Mouse (Mus musculus): ENCODE data around the gene Wap. TPM values are rescaled to one million over a fixed set of nuclear protein-coding genes. Genes with fewer than 3 reads are reported as not detected.
"Not testable (repeated sequence)": the region's sequence is repeated elsewhere in the genome, so short reads cannot be mapped to it uniquely, and the experiment has no call there.

Gene Wap
- total and polyA plus RNA-seq, 2 experiments from 2014 or later = not detected

GRCm38 (mm10) chr11:6661206-6661605, 22.8 kb upstream of the Wap start:
- DNase-seq (ENCODE audit: low spot score) (no peak), ATAC-seq (ENCODE audit: low FRiP score) (no peak)
- H3K27me3 ChIP-seq (ENCODE audit: insufficient read depth, low read length) = no peaks in the 10 kb centered on the region
- H3K36me3 ChIP-seq (ENCODE audit: insufficient read depth, low read length) = no peaks in the 10 kb centered on the region
- 0 out of 2 replicates have a peak, but pooled peaks cover 2% of the 10 kb centered on the region for H3K4me1 ChIP-seq (ENCODE audit: insufficient read depth, low read length)
- no peak for TF ChIP-seq CTCF (IDR thresholded peaks at IDR 0.05)
- no peak overlapping the region for H3K9ac ChIP-seq (replicated peaks; ENCODE audit: low read length, poor library complexity, severe bottlenecking)
- no peak overlapping the region for H3K4me3 ChIP-seq (ENCODE audit: low read depth, low read length)
- no peaks in the 10 kb centered on the region for H3K9me3 ChIP-seq (ENCODE audit: low read length)
- 67% methylated on average over 14 of the region's 14 CpGs for WGBS
- no peak overlapping the region for H3K4me2 ChIP-seq (ENCODE audit: low read depth, low read length, poor library complexity, severe bottlenecking)
- H3K27ac ChIP-seq (ENCODE audit: low read depth, low read length) = no peak overlapping the region

- H3K4me3 ChIP-seq (ENCODE audit: low read depth, low read length) = peak within 1 kb of the TSS; percentile 40
- H3K9me3 ChIP-seq (ENCODE audit: low read length) = no peaks in the 10 kb centered on the region
- peak within 1 kb of the TSS; percentile 30; the same call in 1 of the 2 replicates for H3K9ac ChIP-seq (replicated peaks; ENCODE audit: low read length, poor library complexity, severe bottlenecking)
- peak within 1 kb of the TSS; percentile 72 for H3K4me2 ChIP-seq (ENCODE audit: low read depth, low read length, poor library complexity, severe bottlenecking)
- TF ChIP-seq CTCF (IDR thresholded peaks at IDR 0.05) = peak; percentile 34
- DNase-seq (ENCODE audit: low spot score) (peak; percentile 75), ATAC-seq (ENCODE audit: low FRiP score) (peak; percentile 65)
- WGBS = 1% methylated on average over 18 of the region's 18 CpGs
- H3K27me3 ChIP-seq (ENCODE audit: insufficient read depth, low read length) = no peaks in the 10 kb centered on the region
- 0 out of 2 replicates have a peak, but pooled peaks cover 2% of the 10 kb centered on the region for H3K4me1 ChIP-seq (ENCODE audit: insufficient read depth, low read length)
- no peak within 1 kb of the TSS for H3K27ac ChIP-seq (ENCODE audit: low read depth, low read length)
- H3K36me3 ChIP-seq (ENCODE audit: insufficient read depth, low read length) = no peaks in the 10 kb centered on the region
These were observed 19.8 kb upstream of the Wap start, which contains the start of gene Ramp3 for GRCm38 (mm10) chr11:6658271-6658670. Ramp3 (plus strand) TSS chr11:6658521.

- TF ChIP-seq CTCF (IDR thresholded peaks at IDR 0.05) = peak; percentile 99
- WGBS = 2% methylated on average over 2 of the region's 2 CpGs
- peak; percentile 96 for DNase-seq (ENCODE audit: low spot score)
These were observed 16.5 kb upstream of the Wap start for GRCm38 (mm10) chr11:6654903-6655302.

GRCm38 (mm10) chr11:6652978-6653377, 14.5 kb upstream of the Wap start:
- 77% methylated on average over 3 of the region's 3 CpGs for whole genome bisulfite sequencing
- not testable (repeated sequence) for H3K9ac ChIP-seq (replicated peaks; ENCODE audit: low read length, poor library complexity, severe bottlenecking)

More at GRCm38 (mm10) chr11:6654903-6655302, 16.5 kb upstream of the Wap start:
- peak; percentile 78 for ATAC-seq (ENCODE audit: low FRiP score)
- no peaks in the 10 kb centered on the region for H3K27me3 ChIP-seq (ENCODE audit: insufficient read depth, low read length)
- no peak overlapping the region for H3K9ac ChIP-seq (replicated peaks; ENCODE audit: low read length, poor library complexity, severe bottlenecking)
- no peak overlapping the region for H3K27ac ChIP-seq (ENCODE audit: low read depth, low read length)
- 0 out of 2 replicates have a peak, but pooled peaks cover 2% of the 10 kb centered on the region for H3K4me1 ChIP-seq (ENCODE audit: insufficient read depth, low read length)
- no peaks in the 10 kb centered on the region for H3K9me3 ChIP-seq (ENCODE audit: low read length)
- H3K4me2 ChIP-seq (ENCODE audit: low read depth, low read length, poor library complexity, severe bottlenecking) = no peak overlapping the region
- no peak overlapping the region for H3K4me3 ChIP-seq (ENCODE audit: low read depth, low read length)
- no peaks in the 10 kb centered on the region for H3K36me3 ChIP-seq (ENCODE audit: insufficient read depth, low read length)

GRCm38 (mm10) chr11:6650519-6650918, 12.1 kb upstream of the Wap start:
- no peak for DNase-seq (ENCODE audit: low spot score)
- no peak overlapping the region for H3K4me3 ChIP-seq (ENCODE audit: low read depth, low read length)
- no peaks in the 10 kb centered on the region for H3K27me3 ChIP-seq (ENCODE audit: insufficient read depth, low read length)
- no peak overlapping the region for H3K4me2 ChIP-seq (ENCODE audit: low read depth, low read length, poor library complexity, severe bottlenecking)
- no peaks in the 10 kb centered on the region for H3K4me1 ChIP-seq (ENCODE audit: insufficient read depth, low read length)
- H3K9me3 ChIP-seq (ENCODE audit: low read length) = no peaks in the 10 kb centered on the region
- H3K27ac ChIP-seq (ENCODE audit: low read depth, low read length) = no peak overlapping the region
- TF ChIP-seq CTCF (IDR thresholded peaks at IDR 0.05) = no peak
- no peak for ATAC-seq (ENCODE audit: low FRiP score)
- no peaks in the 10 kb centered on the region for H3K36me3 ChIP-seq (ENCODE audit: insufficient read depth, low read length)
- H3K9ac ChIP-seq (replicated peaks; ENCODE audit: low read length, poor library complexity, severe bottlenecking) = no peak overlapping the region
- WGBS = 73% methylated on average over 7 of the region's 7 CpGs

More at GRCm38 (mm10) chr11:6652978-6653377, 14.5 kb upstream of the Wap start:
- not testable (repeated sequence) for H3K27me3 ChIP-seq (ENCODE audit: insufficient read depth, low read length); H3K36me3 ChIP-seq (ENCODE audit: insufficient read depth, low read length); DNase-seq (ENCODE audit: low spot score); H3K4me1 ChIP-seq (ENCODE audit: insufficient read depth, low read length); H3K9me3 ChIP-seq (ENCODE audit: low read length); H3K27ac ChIP-seq (ENCODE audit: low read depth, low read length); H3K4me3 ChIP-seq (ENCODE audit: low read depth, low read length); H3K4me2 ChIP-seq (ENCODE audit: low read depth, low read length, poor library complexity, severe bottlenecking); ATAC-seq (ENCODE audit: low FRiP score)
- TF ChIP-seq CTCF (IDR thresholded peaks at IDR 0.05) = peak; percentile 53

- no peaks in the 10 kb centered on the region for H3K36me3 ChIP-seq (ENCODE audit: insufficient read depth, low read length)
- 64% methylated on average over 9 of the region's 9 CpGs for whole genome bisulfite sequencing
- H3K4me2 ChIP-seq (ENCODE audit: low read depth, low read length, poor library complexity, severe bottlenecking) = no peak overlapping the region
- peak; percentile 33; the same call in 1 of the 2 replicates for TF ChIP-seq CTCF (IDR thresholded peaks at IDR 0.05)
- no peak for DNase-seq (ENCODE audit: low spot score)
- no peaks in the 10 kb centered on the region for H3K27me3 ChIP-seq (ENCODE audit: insufficient read depth, low read length)
- H3K9me3 ChIP-seq (ENCODE audit: low read length) = no peaks in the 10 kb centered on the region
- no peak overlapping the region for H3K4me3 ChIP-seq (ENCODE audit: low read depth, low read length)
- no peak for ATAC-seq (ENCODE audit: low FRiP score)
- no peaks in the 10 kb centered on the region for H3K4me1 ChIP-seq (ENCODE audit: insufficient read depth, low read length)
- no peak overlapping the region for H3K27ac ChIP-seq (ENCODE audit: low read depth, low read length)
- no peak overlapping the region for H3K9ac ChIP-seq (replicated peaks; ENCODE audit: low read length, poor library complexity, severe bottlenecking)
These were observed 9.6 kb upstream of the Wap start for GRCm38 (mm10) chr11:6647831-6648724.
